Mouse (Mus musculus) heart, embryonic 10.5 days (tissue): ENCODE data around the gene Gpr108. TPM values are rescaled to one million over a fixed set of nuclear protein-coding genes. Genes with fewer than 3 reads are reported as not detected.

Source experiments
- DNase-seq: peaks from one replicate; pipeline ENCODE4 v3.0.0-alpha.2; 2017; ENCODE audit warnings: low spot score
- H3K27ac ChIP-seq: fragments of 300-500 bp; sonication (generic); 2 replicates; pipeline ENCODE4 v1.5.1; 2016; ENCODE audit warnings: mild to moderate bottlenecking
- H3K27me3 ChIP-seq: fragments of 300-500 bp; sonication (generic); 2 replicates; pipeline ENCODE4 v1.6.1; 2016; ENCODE audit warnings: mild to moderate bottlenecking; ENCODE audit not compliant: poor library complexity, insufficient read depth, severe bottlenecking
- H3K36me3 ChIP-seq: fragments of 300-500 bp; sonication (generic); 2 replicates; pipeline ENCODE4 v1.6.1; 2016; ENCODE audit warnings: mild to moderate bottlenecking, moderate library complexity
- H3K4me1 ChIP-seq: fragments of 300-500 bp; sonication (generic); 2 replicates; pipeline ENCODE4 v1.6.1; 2016; ENCODE audit warnings: mild to moderate bottlenecking
- H3K4me3 ChIP-seq: fragments of 300-500 bp; sonication (generic); 2 replicates; pipeline ENCODE4 v1.5.1; 2016; ENCODE audit warnings: mild to moderate bottlenecking, moderate library complexity
- H3K9me3 ChIP-seq: fragments of 300-500 bp; sonication (generic); 2 replicates; pipeline ENCODE4 v1.6.1; 2016; ENCODE audit warnings: mild to moderate bottlenecking, moderate library complexity
- WGBS: fragments of 180-500 bp; shearing (Covaris S2); methylation state at CpG from one replicate; pipeline ENCODE4 v1.1.7; 2016; 5-methylcytosine and 5-hydroxymethylcytosine counted together
- polyA plus RNA-seq: library from polyadenylated mRNA; unstranded; fragments of >200 nt; fragmentation: Nextera tagmentation; extraction: Ambion mirVana; gene quantifications from 2 replicates; pipeline ENCODE4 v1.2.1, GENCODE M21; 2016

The Gpr108 gene
- polyA plus RNA-seq, 1 experiment from 2014 or later: 28.6 TPM

DNA sequence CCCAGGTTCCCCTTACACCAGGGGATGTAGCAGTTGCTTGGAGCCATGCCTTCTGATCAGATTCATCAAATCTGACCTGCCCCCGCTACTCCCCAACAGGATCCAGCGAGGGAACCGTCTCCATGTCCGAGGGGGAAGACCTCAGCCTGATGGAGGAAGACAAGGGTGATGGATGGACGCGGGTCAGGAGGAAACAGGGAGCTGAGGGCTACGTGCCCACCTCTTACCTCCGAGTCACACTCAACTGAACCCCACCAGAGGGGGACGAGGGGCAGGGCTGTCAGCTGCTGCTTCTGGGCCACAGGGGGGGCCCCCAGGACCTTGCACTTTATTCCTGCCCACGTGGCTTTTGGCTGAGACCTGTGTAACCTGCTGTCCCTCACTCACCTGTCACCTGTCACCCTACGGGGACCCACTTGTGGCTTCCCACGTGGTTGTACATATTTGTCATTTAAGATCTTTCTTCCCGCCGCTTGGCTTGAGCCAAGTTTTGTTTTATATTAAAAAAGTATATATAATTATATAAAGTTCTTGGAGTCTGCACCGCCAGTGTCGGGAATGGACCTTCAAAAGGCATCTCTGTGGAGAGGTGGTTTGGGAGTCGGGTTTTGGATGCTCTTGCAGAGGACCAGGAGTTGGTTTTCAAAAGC is 14.8 kb upstream of the Gpr108 start:
- 88% methylated on average over 17 of the region's 17 CpGs for WGBS
- DNase-seq: peak; percentile 61
- peaks cover 65% of the 10 kb centered on the region for H3K36me3 ChIP-seq
- H3K9me3 ChIP-seq: no peaks in the 10 kb centered on the region
- H3K27ac ChIP-seq: no peak overlapping the region
- H3K4me1 ChIP-seq: peaks cover 15% of the 10 kb centered on the region
- H3K27me3 ChIP-seq: no peaks in the 10 kb centered on the region
- H3K4me3 ChIP-seq: no peak overlapping the region

DNA sequence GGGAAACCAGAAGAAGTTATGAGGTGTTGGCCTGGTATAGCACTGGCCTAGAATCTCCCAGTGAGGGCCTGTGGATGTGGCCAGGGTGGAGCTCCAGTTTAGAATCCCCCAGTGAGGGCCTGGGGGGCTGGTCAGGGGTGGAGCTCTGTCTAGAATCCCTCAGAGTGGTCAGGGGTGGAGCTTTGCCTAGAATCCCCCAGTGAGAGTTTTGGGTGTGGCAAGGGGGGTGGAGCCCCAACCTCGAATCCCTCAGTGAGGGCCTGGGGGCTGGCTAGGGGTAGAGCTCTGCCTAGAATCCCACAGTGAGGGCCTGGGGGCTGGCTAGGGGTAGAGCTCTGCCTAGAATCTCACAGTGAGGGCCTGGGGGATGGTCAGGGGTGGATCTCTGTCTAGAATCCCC is 13.6 kb upstream of the Gpr108 start:
- H3K4me3 ChIP-seq: no peak overlapping the region
- no peaks in the 10 kb centered on the region for H3K27me3 ChIP-seq
- H3K36me3 ChIP-seq: peaks cover 75% of the 10 kb centered on the region
- peak; percentile 65 for DNase-seq
- WGBS: 27% methylated on average over 1 of the region's 1 CpGs
- H3K9me3 ChIP-seq: no peaks in the 10 kb centered on the region
- H3K27ac ChIP-seq: no peak overlapping the region
- H3K4me1 ChIP-seq: peaks cover 15% of the 10 kb centered on the region

DNA sequence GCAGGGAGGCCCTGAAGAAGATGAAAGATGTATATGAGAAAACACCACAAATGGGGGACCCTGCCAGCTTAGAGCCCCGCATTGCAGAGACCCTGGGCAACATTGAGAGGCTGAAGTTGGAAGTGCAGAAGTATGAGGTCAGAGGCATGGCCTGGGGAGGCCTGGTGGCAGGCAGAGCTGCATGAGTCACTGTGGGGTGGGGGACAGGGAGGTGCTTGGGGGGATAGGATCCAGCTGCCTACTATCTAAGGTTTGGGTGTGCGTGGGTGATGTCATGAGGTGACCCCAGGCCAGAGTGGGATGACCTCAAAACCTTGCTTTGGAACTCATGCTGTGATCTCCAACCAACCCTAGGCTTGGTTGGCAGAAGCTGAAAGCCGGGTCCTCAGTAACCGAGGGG is 13.0 kb upstream of the Gpr108 start:
- peaks cover 80% of the 10 kb centered on the region for H3K36me3 ChIP-seq
- no peak overlapping the region for H3K4me3 ChIP-seq
- peaks cover 15% of the 10 kb centered on the region for H3K4me1 ChIP-seq
- peak; percentile 47 for DNase-seq
- H3K27ac ChIP-seq: no peak overlapping the region
- no peaks in the 10 kb centered on the region for H3K27me3 ChIP-seq
- H3K9me3 ChIP-seq: no peaks in the 10 kb centered on the region
- 92% methylated on average over 4 of the region's 4 CpGs for WGBS

DNA sequence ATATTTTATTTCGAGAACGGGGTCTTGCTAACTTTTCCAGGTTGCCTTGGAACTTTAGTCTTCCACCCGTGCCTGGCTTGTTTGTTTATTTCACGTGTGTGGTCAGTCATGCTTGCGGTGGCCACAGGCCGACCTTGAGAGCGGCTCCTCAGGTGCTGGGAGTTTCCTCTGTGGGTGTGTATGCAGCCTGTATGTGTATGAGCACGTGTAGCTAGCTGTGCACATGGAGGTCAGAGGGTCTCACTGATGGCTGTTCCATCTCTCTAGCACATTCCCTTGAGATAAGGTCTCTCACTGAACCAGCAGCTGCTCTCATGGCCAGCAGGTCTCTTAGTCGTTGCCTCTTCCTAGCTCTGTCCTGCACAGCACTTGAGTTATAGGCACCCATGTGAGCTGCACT is 12.1 kb upstream of the Gpr108 start:
- peaks cover 89% of the 10 kb centered on the region for H3K36me3 ChIP-seq
- no peak overlapping the region for H3K27ac ChIP-seq
- H3K4me3 ChIP-seq: no peak overlapping the region
- WGBS: 73% methylated on average over 9 of the region's 9 CpGs
- peak; percentile 63 for DNase-seq
- no peaks in the 10 kb centered on the region for H3K9me3 ChIP-seq
- peaks cover 13% of the 10 kb centered on the region for H3K4me1 ChIP-seq
- no peaks in the 10 kb centered on the region for H3K27me3 ChIP-seq

DNA sequence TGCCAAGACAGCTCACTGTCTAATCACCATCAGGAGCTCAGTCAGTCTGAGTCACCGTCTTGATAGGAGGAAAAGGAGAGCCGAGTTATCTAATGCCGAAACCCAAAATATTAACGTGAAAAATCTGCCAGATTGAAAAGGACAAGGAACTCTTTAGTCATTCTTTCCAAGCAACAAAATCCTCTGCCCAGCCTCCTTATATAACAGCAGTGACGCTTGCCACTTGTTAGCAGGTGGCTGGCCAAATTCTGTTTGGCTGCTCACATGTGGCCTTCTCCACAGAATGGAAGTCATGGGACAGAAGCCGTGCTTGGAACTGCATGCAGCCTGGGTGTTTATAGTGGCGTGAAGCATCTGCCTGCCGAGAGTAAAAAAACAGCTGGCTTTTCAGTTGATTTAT is 11.5 kb upstream of the Gpr108 start:
- WGBS: 87% methylated on average over 8 of the region's 8 CpGs
- H3K27ac ChIP-seq: no peak overlapping the region

DNA sequence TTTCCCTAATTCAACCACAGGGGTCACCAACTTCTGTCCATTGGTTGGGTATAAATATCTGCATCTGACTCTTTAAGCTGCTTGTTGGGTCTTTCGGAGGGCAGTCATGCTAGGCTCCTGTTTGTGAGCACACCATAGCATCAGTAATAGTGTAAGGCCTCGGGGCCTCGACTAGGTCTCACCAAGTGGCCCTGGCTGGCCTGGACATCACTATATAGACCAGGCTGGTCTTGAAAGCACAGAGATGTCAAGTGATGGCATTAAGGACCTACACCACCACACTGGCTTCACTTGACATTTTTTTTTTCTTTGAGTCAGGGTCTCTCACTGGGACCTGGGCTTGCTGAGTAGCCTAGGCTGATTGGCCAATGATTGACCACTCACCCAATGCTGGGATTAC is 9.9 kb upstream of the Gpr108 start:
- H3K36me3 ChIP-seq: peaks cover 98% of the 10 kb centered on the region
- no peaks in the 10 kb centered on the region for H3K9me3 ChIP-seq
- 95% methylated on average over 3 of the region's 3 CpGs for WGBS
- peaks cover 8% of the 10 kb centered on the region for H3K4me1 ChIP-seq
- peak; percentile 67 for DNase-seq
- H3K27me3 ChIP-seq: no peaks in the 10 kb centered on the region
- H3K27ac ChIP-seq: no peak overlapping the region
- H3K4me3 ChIP-seq: no peak overlapping the region

More for the DNA sequence above, 11.5 kb upstream of the Gpr108 start:
- Histone ChIP-seq H3K36me3 (peaks cover 95% of the 10 kb centered on the region), H3K27me3 (no peaks in the 10 kb centered on the region), H3K9me3 (no peaks in the 10 kb centered on the region), H3K4me3 (no peak overlapping the region), H3K4me1 (peaks cover 7% of the 10 kb centered on the region)
- DNase-seq: peak; percentile 42

DNA sequence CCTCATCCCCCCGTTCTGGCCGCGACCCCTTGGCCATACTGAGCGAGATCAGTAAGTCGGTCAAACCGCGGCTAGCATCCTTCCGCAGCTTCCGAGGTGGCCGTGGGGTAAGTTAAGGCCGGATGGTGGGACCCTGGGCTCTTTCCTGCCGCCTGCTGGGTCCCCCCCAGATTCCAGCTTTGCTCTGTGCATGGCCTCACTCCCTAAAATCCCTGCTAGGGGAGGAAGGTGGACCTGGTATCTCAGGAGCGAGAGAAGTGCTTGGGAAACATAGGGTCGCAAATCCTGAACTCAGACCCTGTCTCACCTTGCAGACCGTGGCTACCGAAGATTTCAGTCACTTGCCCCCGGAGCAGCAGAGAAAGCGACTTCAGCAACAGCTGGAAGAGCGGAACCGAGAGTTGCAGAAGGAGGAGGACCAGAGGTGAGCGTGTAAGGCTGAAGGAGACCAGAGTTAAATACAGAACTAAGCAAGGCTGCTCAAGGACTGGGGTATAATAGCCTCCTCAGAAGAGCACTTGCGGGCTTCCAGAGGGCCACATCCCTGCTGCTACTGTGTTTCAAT is 8.8 kb upstream of the Gpr108 start:
- no peak overlapping the region for H3K27ac ChIP-seq
- peak; percentile 69 for DNase-seq
- peaks cover 10% of the 10 kb centered on the region for H3K4me1 ChIP-seq
- H3K9me3 ChIP-seq: no peaks in the 10 kb centered on the region
- no peak overlapping the region for H3K4me3 ChIP-seq
- WGBS: 95% methylated on average over 22 of the region's 22 CpGs
- peaks cover 88% of the 10 kb centered on the region for H3K36me3 ChIP-seq
- H3K27me3 ChIP-seq: no peaks in the 10 kb centered on the region

DNA sequence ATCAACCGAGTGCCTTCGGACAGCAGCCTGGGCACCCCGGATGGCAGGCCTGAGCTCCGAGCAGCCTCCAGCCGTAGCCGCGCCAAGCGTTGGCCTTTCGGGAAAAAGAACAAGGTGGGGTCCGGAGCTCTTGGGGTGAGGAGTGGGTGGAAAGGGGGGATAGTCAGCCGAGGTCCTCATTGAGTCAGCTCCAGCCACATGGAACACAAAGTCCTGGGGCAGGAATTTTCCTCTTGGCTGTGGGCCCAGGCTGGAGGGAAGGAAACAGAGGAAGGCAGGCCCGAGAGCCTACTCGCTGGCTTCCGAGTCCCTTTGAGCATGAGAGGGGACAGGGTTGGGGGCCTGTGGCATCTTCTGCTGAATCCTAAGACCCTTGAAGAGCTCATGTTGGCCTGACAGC is 7.1 kb upstream of the Gpr108 start:
- H3K36me3 ChIP-seq: peaks cover 72% of the 10 kb centered on the region
- no peak for DNase-seq
- 93% methylated on average over 14 of the region's 14 CpGs for WGBS
- H3K9me3 ChIP-seq: no peaks in the 10 kb centered on the region
- H3K4me3 ChIP-seq: no peak overlapping the region
- H3K4me1 ChIP-seq: peaks cover 13% of the 10 kb centered on the region
- H3K27ac ChIP-seq: no peak overlapping the region
- no peaks in the 10 kb centered on the region for H3K27me3 ChIP-seq

DNA sequence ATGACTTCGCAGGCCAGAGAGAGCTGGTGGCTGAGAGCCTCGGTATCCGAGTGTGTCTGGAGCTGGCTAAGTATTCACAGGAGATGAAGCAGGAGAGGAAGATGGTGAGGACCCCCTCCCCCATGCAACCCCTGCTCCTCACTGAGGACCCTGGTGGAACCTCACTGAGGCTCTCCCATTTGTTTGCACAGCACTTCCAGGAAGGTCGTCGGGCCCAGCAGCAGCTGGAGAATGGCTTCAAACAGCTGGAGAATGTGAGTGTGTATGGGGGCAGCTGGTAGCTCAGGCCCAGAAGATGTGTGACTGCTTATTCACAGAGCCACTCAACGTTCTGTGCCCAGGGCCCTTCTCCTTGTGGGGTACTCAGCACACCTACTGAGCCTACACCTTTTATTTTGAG is 5.1 kb upstream of the Gpr108 start:
- DNase-seq: peak; percentile 67
- no peak overlapping the region for H3K4me3 ChIP-seq
- H3K36me3 ChIP-seq: peaks cover 51% of the 10 kb centered on the region
- H3K4me1 ChIP-seq: peaks cover 17% of the 10 kb centered on the region
- no peak overlapping the region for H3K27ac ChIP-seq
- H3K9me3 ChIP-seq: no peaks in the 10 kb centered on the region
- 69% methylated on average over 6 of the region's 6 CpGs for WGBS
- H3K27me3 ChIP-seq: no peaks in the 10 kb centered on the region

DNA sequence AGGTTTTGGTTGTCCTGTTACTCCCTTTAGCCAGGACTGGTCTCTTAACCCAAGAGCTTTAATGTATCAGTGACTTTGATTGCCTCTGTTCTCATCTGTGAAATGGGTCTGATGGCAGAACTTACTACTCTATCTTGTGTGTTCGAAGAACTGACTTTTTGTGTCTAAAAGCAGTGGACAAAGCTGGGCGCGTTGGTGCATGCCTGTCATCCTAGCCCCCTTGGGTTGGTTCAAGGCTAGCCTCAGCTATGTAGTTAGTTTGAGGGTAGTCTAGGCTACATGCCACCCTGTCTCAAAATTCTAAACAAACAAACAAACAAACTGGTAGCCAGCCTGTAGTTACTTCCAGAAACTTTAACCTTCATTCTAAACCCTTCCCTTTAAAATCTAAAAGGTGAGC is 3.2 kb upstream of the Gpr108 start:
- H3K27ac ChIP-seq: no peak overlapping the region
- peaks cover 35% of the 10 kb centered on the region for H3K36me3 ChIP-seq
- H3K4me1 ChIP-seq: peaks cover 21% of the 10 kb centered on the region
- WGBS: 92% methylated on average over 3 of the region's 3 CpGs
- DNase-seq: peak; percentile 72
- no peaks in the 10 kb centered on the region for H3K27me3 ChIP-seq
- H3K4me3 ChIP-seq: no peak overlapping the region
- H3K9me3 ChIP-seq: no peaks in the 10 kb centered on the region

DNA sequence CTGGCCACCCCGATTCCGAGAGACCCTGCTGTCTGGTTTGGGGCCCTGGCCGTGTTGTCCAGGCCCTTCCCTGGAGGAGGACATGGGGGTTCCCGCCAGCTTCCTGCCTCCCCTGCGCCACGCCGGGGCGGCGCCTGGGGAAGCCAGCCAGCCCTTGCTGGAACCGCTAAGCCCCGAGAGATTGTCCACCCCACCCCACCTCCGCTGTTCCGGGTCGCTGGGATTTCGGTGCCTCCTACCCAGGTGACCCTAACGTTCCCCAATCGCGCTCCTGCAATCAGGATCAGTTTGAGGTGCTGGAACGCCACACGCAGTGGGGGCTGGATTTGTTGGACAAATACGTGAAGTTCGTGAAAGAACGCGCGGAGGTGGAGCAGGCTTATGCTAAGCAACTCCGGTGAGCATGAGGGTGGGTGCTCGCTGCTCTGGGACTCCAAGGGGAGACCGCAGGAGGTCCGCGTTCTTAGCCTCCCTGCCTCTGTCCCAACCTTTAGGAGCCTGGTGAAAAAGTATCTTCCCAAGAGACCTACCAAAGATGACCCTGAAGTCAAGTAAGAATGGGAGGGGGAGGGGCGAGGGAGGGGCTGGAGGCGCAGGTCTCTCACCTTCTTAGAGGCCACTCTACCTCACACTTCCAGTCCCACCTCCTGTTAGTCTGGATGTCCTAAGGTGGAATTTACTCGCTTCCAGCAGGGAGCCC is 2.4 kb upstream of the Gpr108 start:
- H3K4me1 ChIP-seq: peaks cover 26% of the 10 kb centered on the region
- no peaks in the 10 kb centered on the region for H3K27me3 ChIP-seq
- WGBS: 2% methylated on average over 33 of the region's 33 CpGs
- DNase-seq: no peak
- H3K27ac ChIP-seq: peak overlapping the region; percentile 91
- H3K4me3 ChIP-seq: peak overlapping the region; percentile 82
- no peaks in the 10 kb centered on the region for H3K9me3 ChIP-seq
- H3K36me3 ChIP-seq: peaks cover 27% of the 10 kb centered on the region

DNA sequence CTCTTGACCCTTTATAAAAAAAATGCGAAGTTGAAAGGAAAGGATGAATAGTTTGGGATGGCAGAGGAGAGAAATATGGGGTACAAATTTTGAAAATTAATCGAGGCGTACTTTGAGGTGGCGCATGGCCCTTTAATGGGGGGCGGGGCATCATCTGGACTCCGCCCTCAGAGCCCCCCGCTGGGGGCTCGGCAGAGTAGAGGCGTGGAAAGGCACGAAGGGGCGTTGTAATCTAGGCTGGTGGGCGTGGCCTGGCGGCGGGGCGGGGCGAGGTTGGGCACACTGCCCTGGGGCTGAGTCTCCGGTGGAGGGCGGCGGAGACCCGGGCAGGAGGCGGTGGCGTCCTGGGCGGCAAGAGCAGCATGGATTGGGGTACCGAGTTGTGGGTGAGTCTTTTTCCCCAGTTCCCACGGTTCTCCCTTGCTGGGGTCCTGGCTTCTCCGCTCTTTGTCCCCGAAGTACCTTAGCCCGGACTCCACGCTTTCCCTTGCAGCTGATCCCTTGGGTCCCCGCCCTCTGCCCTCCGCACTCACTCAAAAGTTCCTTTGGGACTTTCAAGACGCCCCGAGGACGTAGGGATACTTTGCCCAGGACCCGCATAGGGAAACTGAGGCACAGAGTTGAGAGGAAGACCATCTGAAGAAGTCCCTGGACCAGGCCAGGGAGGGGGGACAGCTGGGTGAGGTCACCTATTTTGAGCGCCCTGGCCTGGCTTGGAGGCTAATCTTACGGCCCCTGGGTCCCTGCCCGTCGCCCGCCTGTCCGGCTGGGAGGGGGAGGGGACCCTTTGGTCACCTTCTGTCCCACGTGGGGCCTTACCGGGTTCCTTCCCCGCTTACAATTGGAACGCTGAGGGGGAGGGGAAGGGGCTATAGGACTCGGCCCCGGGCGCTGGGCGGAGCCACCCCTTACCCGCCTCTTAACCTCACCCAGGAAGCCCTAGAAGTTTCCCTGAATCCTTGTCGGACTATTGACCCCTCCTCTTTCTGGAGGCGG is 1.2 kb upstream of the Gpr108 start, which contains the start of gene Trip10:
TSS of gene Trip10 (plus strand) at position 270 of the 996 bp plus-strand sequence.
- Histone ChIP-seq H3K4me1 (peaks cover 26% of the 10 kb centered on the region), H3K36me3 (peaks cover 23% of the 10 kb centered on the region), H3K4me3 (peak within 1 kb of the TSS; percentile 82), H3K27me3 (no peaks in the 10 kb centered on the region), H3K27ac (peak within 1 kb of the TSS; percentile 91), H3K9me3 (no peaks in the 10 kb centered on the region)
- DNase-seq: peak; percentile 98
- 1% methylated on average over 51 of the region's 52 CpGs for WGBS
